Mouse (Mus musculus): Measurements from ENCODE around the gene Mrpl38. TPM values are rescaled to one million over a fixed set of nuclear protein-coding genes. Genes with fewer than 3 reads are reported as not detected.

The Mrpl38 gene
- polyA plus RNA-seq, 1 experiment, result 99.5 TPM

Other genes starting within 250 kb of the Mrpl38 start
- gene Smim5, start 238.9 kb downstream of the Mrpl38 start, polyA plus RNA-seq (2012; ENCODE audit: insufficient read depth, insufficient read length, missing spikeins), result not detected in 2 replicates
- gene Smim6, start 226.9 kb downstream of the Mrpl38 start, polyA plus RNA-seq (2012; ENCODE audit: insufficient read depth, insufficient read length, missing spikeins), result not detected in 2 replicates
- 10.0 and 12.0 TPM in 2 replicates for gene Sap30bp, start 205.6 kb downstream of the Mrpl38 start, polyA plus RNA-seq (2012; ENCODE audit: insufficient read depth, insufficient read length, missing spikeins)
- gene Recql5, start 205.4 kb downstream of the Mrpl38 start, polyA plus RNA-seq (2012; ENCODE audit: insufficient read depth, insufficient read length, missing spikeins), result 4.2 and 5.3 TPM in 2 replicates
- gene Itgb4, start 164.2 kb downstream of the Mrpl38 start, polyA plus RNA-seq (2012; ENCODE audit: insufficient read depth, insufficient read length, missing spikeins), result 1.5 and 2.2 TPM in 2 replicates
- 9.6 and 12.4 TPM in 2 replicates for gene Galk1, start 126.1 kb downstream of the Mrpl38 start, polyA plus RNA-seq (2012; ENCODE audit: insufficient read depth, insufficient read length, missing spikeins)
- 85.7 and 112 TPM in 2 replicates for gene H3f3b, start 110.9 kb downstream of the Mrpl38 start, polyA plus RNA-seq (2012; ENCODE audit: insufficient read depth, insufficient read length, missing spikeins)
- 2.9 and 4.0 TPM in 2 replicates for gene Unk, start 108.5 kb downstream of the Mrpl38 start, polyA plus RNA-seq (2012; ENCODE audit: insufficient read depth, insufficient read length, missing spikeins)
- not detected in 2 replicates for gene Unc13d, start 60.9 kb downstream of the Mrpl38 start, polyA plus RNA-seq (2012; ENCODE audit: insufficient read depth, insufficient read length, missing spikeins)
- 73.7 and 124 TPM in 2 replicates for gene Wbp2, start 51.9 kb downstream of the Mrpl38 start, polyA plus RNA-seq (2012; ENCODE audit: insufficient read depth, insufficient read length, missing spikeins)
- gene Trim47, start 11.7 kb downstream of the Mrpl38 start, polyA plus RNA-seq (2012; ENCODE audit: insufficient read depth, insufficient read length, missing spikeins), result 4.6 and 8.3 TPM in 2 replicates
- gene Trim65, start 7.7 kb downstream of the Mrpl38 start, polyA plus RNA-seq (2012; ENCODE audit: insufficient read depth, insufficient read length, missing spikeins), result 5.9 and 8.3 TPM in 2 replicates
- gene Fbf1, start 29.3 kb upstream of the Mrpl38 start, polyA plus RNA-seq (2012; ENCODE audit: insufficient read depth, insufficient read length, missing spikeins), result 3.8 and 5.3 TPM in 2 replicates
- gene Ten1, start 60.0 kb upstream of the Mrpl38 start, polyA plus RNA-seq (2012; ENCODE audit: insufficient read depth, insufficient read length, missing spikeins), result 4.3 and 7.6 TPM in 2 replicates
- 223 and 402 TPM in 2 replicates for gene Acox1, start 60.2 kb upstream of the Mrpl38 start, polyA plus RNA-seq (2012; ENCODE audit: insufficient read depth, insufficient read length, missing spikeins)
- 0.16 TPM in 1 of 2 replicates, not detected in the other for gene Evpl, start 99.2 kb upstream of the Mrpl38 start, polyA plus RNA-seq (2012; ENCODE audit: insufficient read depth, insufficient read length, missing spikeins)
- 23.4 and 31.3 TPM in 2 replicates for gene Srp68, start 135.3 kb upstream of the Mrpl38 start, polyA plus RNA-seq (2012; ENCODE audit: insufficient read depth, insufficient read length, missing spikeins)
- gene Galr2, start 142.1 kb upstream of the Mrpl38 start, polyA plus RNA-seq (2012; ENCODE audit: insufficient read depth, insufficient read length, missing spikeins), result not detected in 2 replicates
- gene Exoc7, start 168.4 kb upstream of the Mrpl38 start, polyA plus RNA-seq (2012; ENCODE audit: insufficient read depth, insufficient read length, missing spikeins), result 61.2 and 74.2 TPM in 2 replicates
- not detected in 2 replicates for gene Foxj1, start 196.5 kb upstream of the Mrpl38 start, polyA plus RNA-seq (2012; ENCODE audit: insufficient read depth, insufficient read length, missing spikeins)

Data from brown adipose tissue, adult 24 weeks (tissue).